Mouse (Mus musculus) ES-Bruce4 (cell line): ENCODE results near the gene Gm17949.

ENCODE experiments used
- CTCF ChIP-seq: IDR thresholded peaks from one replicate; pipeline ENCODE4 v1.8.1; 2011; ENCODE audit warnings: low read depth, low read length
- EP300 ChIP-seq: IDR thresholded peaks from 2 replicates; pipeline ENCODE4 v1.6.1; 2011; ENCODE audit warnings: low read depth, low read length; ENCODE audit not compliant: insufficient read depth
- POLR2A ChIP-seq: IDR thresholded peaks from one replicate; pipeline ENCODE4 v1.8.1; 2011; ENCODE audit warnings: low read length; ENCODE audit not compliant: insufficient read depth

DNA sequence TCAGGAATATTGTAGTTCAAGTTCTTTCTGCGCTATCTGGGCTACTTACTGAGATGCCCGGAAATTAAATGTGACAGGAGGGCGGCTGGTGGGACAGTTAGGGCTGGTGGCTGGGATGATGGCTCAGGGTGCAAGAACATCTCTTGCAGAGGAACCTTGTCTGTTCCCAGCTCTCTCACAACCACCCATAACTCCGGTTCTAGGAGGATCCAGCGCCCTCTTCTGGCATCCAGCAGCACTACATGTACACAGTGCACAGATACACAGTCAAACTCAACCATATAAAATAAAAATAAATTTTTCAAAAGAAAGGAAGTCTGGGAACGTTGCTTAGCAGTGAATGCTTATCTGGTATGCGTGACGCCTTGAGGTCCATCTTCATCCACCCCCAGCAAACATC, 27.7 kb downstream of the Gm17949 start:
- TF ChIP-seq POLR2A (no peak), CTCF (peak; percentile 77), EP300 (no peak)
